Mouse (Mus musculus) hindbrain, embryonic 16.5 days (tissue): ENCODE measurements at regions not wholly inside any gene's neighbourhood (a gene's known extent, or its start where the extent isn't known, plus 50 kb on each side); places are given as distances from the start of the nearest gene placed in this dataset.

ENCODE experiments used
- ATAC-seq: fragments of 200-750 bp; cut with Nextera tagmentation; 2 replicates; pipeline ENCODE4 v1.8.0; 2017; ENCODE audit warnings: moderate TSS enrichment, moderate library complexity
- H3K27ac ChIP-seq: fragments of 300-500 bp; sonication (generic); 2 replicates; pipeline ENCODE4 v1.5.1; 2014; ENCODE audit warnings: low read depth, mild to moderate bottlenecking, control low read depth, low read length, moderate library complexity
- H3K27me3 ChIP-seq: fragments of 300-500 bp; sonication (generic); replicated peaks from 2 replicates; pipeline ENCODE4 v1.6.1; 2014; ENCODE audit warnings: low read length; ENCODE audit not compliant: control insufficient read depth, insufficient read depth
- H3K36me3 ChIP-seq: fragments of 300-500 bp; sonication (generic); 2 replicates; pipeline ENCODE4 v1.6.1; 2014; ENCODE audit warnings: mild to moderate bottlenecking, low read length, moderate library complexity, mixed read lengths; ENCODE audit not compliant: control insufficient read depth, insufficient read depth
- H3K4me1 ChIP-seq: fragments of 300-500 bp; sonication (generic); 2 replicates; pipeline ENCODE4 v1.6.1; 2014; ENCODE audit warnings: low read depth, low read length; ENCODE audit not compliant: control insufficient read depth, insufficient read depth
- H3K4me2 ChIP-seq: fragments of 300-500 bp; sonication (generic); 2 replicates; pipeline ENCODE4 v1.6.1; 2014; ENCODE audit warnings: mild to moderate bottlenecking, low read length, control low read depth, moderate library complexity
- H3K4me3 ChIP-seq: fragments of 300-500 bp; sonication (generic); 2 replicates; pipeline ENCODE4 v1.5.1; 2014; ENCODE audit warnings: mild to moderate bottlenecking, low read length, control low read depth, moderate library complexity
- H3K9ac ChIP-seq: fragments of 300-500 bp; sonication (generic); 2 replicates; pipeline ENCODE4 v1.6.1; 2014; ENCODE audit warnings: low read depth, mild to moderate bottlenecking, control low read depth, low read length, moderate library complexity
- H3K9me3 ChIP-seq: fragments of 300-500 bp; sonication (generic); 2 replicates; pipeline ENCODE4 v1.6.1; 2014; ENCODE audit warnings: mild to moderate bottlenecking, low read length, moderate library complexity; ENCODE audit not compliant: control insufficient read depth
- WGBS: fragments of 180-500 bp; shearing (Covaris S2); extraction: QIAGEN DNeasy Blood & Tissue Kit; methylation state at CpG from one replicate; pipeline ENCODE4 v1.1.7; 2014; 5-methylcytosine and 5-hydroxymethylcytosine counted together

- no peaks in the 10 kb centered on the region for H3K9me3 ChIP-seq
- H3K36me3 ChIP-seq, result no peaks in the 10 kb centered on the region
- ATAC-seq, result no peak
- no peak overlapping the region for H3K4me3 ChIP-seq
- no peak overlapping the region for H3K9ac ChIP-seq
- H3K27ac ChIP-seq, result no peak overlapping the region
- H3K4me1 ChIP-seq, result no peaks in the 10 kb centered on the region
- H3K27me3 ChIP-seq, result no peaks in the 10 kb centered on the region
- WGBS, result 39% methylated on average over 2 of the region's 2 CpGs
- H3K4me2 ChIP-seq, result no peak overlapping the region
Observed at GRCm38 (mm10) chr5:39857192-39857591, 101.9 kb upstream of the Hs3st1 start.

GRCm38 (mm10) chr5:39856616-39857156 is 101.4 kb upstream of the Hs3st1 start:
- Histone ChIP-seq H3K9me3 (no peaks in the 10 kb centered on the region), H3K4me2 (no peak overlapping the region), H3K27me3 (no peaks in the 10 kb centered on the region), H3K36me3 (no peaks in the 10 kb centered on the region), H3K4me1 (no peaks in the 10 kb centered on the region), H3K27ac (no peak overlapping the region), H3K9ac (no peak overlapping the region), H3K4me3 (no peak overlapping the region)
- whole genome bisulfite sequencing, result 53% methylated on average over 3 of the region's 3 CpGs
- peak; percentile 42; the same call in 1 of the 2 replicates for ATAC-seq

GRCm38 (mm10) chr5:39855685-39856615 is 100.7 kb upstream of the Hs3st1 start:
- no peak for ATAC-seq
- no peak overlapping the region for H3K27ac ChIP-seq
- no peaks in the 10 kb centered on the region for H3K36me3 ChIP-seq
- no peak overlapping the region for H3K4me3 ChIP-seq
- no peak overlapping the region for H3K4me2 ChIP-seq
- H3K27me3 ChIP-seq, result no peaks in the 10 kb centered on the region
- WGBS, result 47% methylated on average over 7 of the region's 7 CpGs
- H3K9ac ChIP-seq, result no peak overlapping the region
- H3K4me1 ChIP-seq, result no peaks in the 10 kb centered on the region
- no peaks in the 10 kb centered on the region for H3K9me3 ChIP-seq

DNA sequence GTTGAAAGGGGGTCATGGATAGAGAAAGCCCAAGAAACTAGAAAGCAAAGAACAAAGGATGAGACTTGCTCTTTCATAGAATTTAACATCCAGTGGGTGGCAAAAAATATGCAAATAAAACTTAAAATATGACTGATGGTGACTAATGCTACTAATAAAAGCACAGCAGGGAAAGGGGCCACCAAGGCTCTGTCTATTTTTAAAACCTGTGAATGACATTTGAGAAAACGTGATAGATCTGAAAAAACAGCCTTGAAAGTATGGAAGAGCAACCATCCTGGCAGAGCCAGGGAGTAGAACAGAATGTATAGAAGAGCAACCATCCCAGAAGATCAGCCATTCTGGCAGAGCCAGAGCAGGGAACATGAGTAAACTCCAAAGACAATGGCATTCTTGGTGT is 91.9 kb upstream of the Hs3st1 start:
- Histone ChIP-seq H3K9ac (no peak overlapping the region), H3K4me1 (no peaks in the 10 kb centered on the region), H3K4me3 (no peak overlapping the region), H3K27ac (no peak overlapping the region), H3K4me2 (no peak overlapping the region), H3K9me3 (no peaks in the 10 kb centered on the region), H3K36me3 (no peaks in the 10 kb centered on the region), H3K27me3 (no peaks in the 10 kb centered on the region)
- no peak for ATAC-seq
- 31% methylated on average over 1 of the region's 1 CpGs for WGBS

- no peaks in the 10 kb centered on the region for H3K4me1 ChIP-seq
- 46% methylated on average over 3 of the region's 3 CpGs for WGBS
- H3K4me2 ChIP-seq, result no peak overlapping the region
- H3K4me3 ChIP-seq, result no peak overlapping the region
- H3K9me3 ChIP-seq, result no peaks in the 10 kb centered on the region
- no peaks in the 10 kb centered on the region for H3K36me3 ChIP-seq
- H3K27ac ChIP-seq, result no peak overlapping the region
- no peaks in the 10 kb centered on the region for H3K27me3 ChIP-seq
- no peak overlapping the region for H3K9ac ChIP-seq
- ATAC-seq, result no peak
Observed at GRCm38 (mm10) chr5:39841186-39841585, 85.9 kb upstream of the Hs3st1 start.

DNA sequence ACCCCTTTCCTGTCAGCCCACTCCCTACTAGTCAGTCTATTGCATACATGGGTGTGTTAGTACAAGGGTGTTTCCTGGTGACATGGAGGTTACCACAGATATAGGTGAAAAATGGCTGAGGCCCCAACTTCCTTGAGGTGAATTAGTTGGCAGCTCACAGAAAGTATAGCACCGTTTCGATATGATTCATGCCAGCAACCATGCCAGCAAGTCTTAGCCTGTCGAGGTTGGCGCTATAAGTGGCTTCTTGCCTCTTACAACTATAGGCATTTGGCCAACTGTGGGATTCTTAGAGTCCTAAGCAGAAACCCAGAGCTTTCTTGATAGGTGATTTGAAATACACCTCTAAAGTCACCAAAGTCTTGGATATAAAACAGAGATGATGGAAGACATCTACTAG is 85.3 kb upstream of the Hs3st1 start:
- Histone ChIP-seq H3K4me1 (no peaks in the 10 kb centered on the region), H3K4me3 (no peak overlapping the region), H3K36me3 (no peaks in the 10 kb centered on the region), H3K4me2 (no peak overlapping the region), H3K27ac (no peak overlapping the region), H3K27me3 (no peaks in the 10 kb centered on the region), H3K9me3 (no peaks in the 10 kb centered on the region), H3K9ac (no peak overlapping the region)
- no peak for ATAC-seq
- 92% methylated on average over 4 of the region's 4 CpGs for WGBS

DNA sequence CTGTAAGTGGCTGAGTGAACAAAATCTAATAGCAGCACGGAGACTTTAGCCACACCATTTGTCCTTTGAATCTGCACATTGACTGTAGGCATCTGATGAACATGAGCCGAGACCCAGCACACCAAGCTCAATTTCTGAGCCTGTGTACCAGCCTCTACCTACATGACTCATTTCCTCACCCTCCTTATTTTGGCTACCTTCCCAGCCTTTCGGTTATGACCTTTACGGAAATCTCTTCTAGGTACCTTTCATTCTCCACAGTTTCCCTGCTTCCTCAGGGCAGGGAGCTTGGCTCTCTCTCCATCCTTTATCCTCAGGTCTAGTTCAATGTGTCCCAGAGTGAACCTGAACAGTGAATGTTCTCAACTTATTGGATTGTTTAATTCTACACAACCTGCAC is 77.3 kb upstream of the Hs3st1 start:
- ATAC-seq, result no peak
- Histone ChIP-seq H3K9me3 (no peaks in the 10 kb centered on the region), H3K27ac (no peak overlapping the region), H3K27me3 (no peaks in the 10 kb centered on the region), H3K4me2 (no peak overlapping the region), H3K9ac (no peak overlapping the region), H3K4me1 (no peaks in the 10 kb centered on the region), H3K36me3 (no peaks in the 10 kb centered on the region), H3K4me3 (no peak overlapping the region)
- 96% methylated on average over 4 of the region's 4 CpGs for WGBS

- no peak overlapping the region for H3K4me2 ChIP-seq
- no peak for ATAC-seq
- WGBS, result 52% methylated on average over 2 of the region's 2 CpGs
Observed at GRCm38 (mm10) chr5:39824680-39825079, 69.4 kb upstream of the Hs3st1 start.

GRCm38 (mm10) chr5:39806643-39807042 is 51.4 kb upstream of the Hs3st1 start:
- Histone ChIP-seq H3K9ac (no peak overlapping the region), H3K27me3 (no peaks in the 10 kb centered on the region), H3K9me3 (no peaks in the 10 kb centered on the region), H3K27ac (no peak overlapping the region), H3K4me1 (no peaks in the 10 kb centered on the region), H3K36me3 (no peaks in the 10 kb centered on the region), H3K4me3 (no peak overlapping the region), H3K4me2 (no peak overlapping the region)
- no peak for ATAC-seq
- WGBS, result 81% methylated on average over 4 of the region's 4 CpGs

More at GRCm38 (mm10) chr5:39824680-39825079, 69.4 kb upstream of the Hs3st1 start:
- Histone ChIP-seq H3K4me1 (no peaks in the 10 kb centered on the region), H3K27ac (no peak overlapping the region), H3K9me3 (no peaks in the 10 kb centered on the region), H3K4me3 (no peak overlapping the region), H3K9ac (no peak overlapping the region), H3K27me3 (no peaks in the 10 kb centered on the region), H3K36me3 (no peaks in the 10 kb centered on the region)
